Mouse (Mus musculus): Measurements from ENCODE around the gene Atcay. TPM values are rescaled to one million over a fixed set of nuclear protein-coding genes. Genes with fewer than 3 reads are reported as not detected.

The Atcay gene
- polyA plus RNA-seq, 1 experiment = 0.39 TPM

- WGBS = under 1% methylated on average over 93 of the region's 93 CpGs
- peak; percentile 88 for DNase-seq
- Histone ChIP-seq H3K27ac (ENCODE audit: insufficient read depth, low read depth, low read length) (peak overlapping the region; percentile 94), H3K27me3 (replicated peaks; ENCODE audit: control insufficient read depth, insufficient read depth, low read length) (no peaks in the 10 kb centered on the region), H3K36me3 (ENCODE audit: control insufficient read depth, insufficient read depth, low read length) (no peaks in the 10 kb centered on the region), H3K4me3 (ENCODE audit: insufficient read depth, low read depth, low read length) (peak overlapping the region; percentile 83), H3K4me1 (ENCODE audit: control insufficient read depth, insufficient read depth, low read length) (peaks cover 3% of the 10 kb centered on the region; the same call in 1 of the 2 replicates)
- TF ChIP-seq POLR2A (IDR thresholded peaks at IDR 0.05; ENCODE audit: low read depth, low read length) (peak; percentile 79), CTCF (conservative IDR thresholded peaks at IDR 0.05; ENCODE audit: insufficient read depth, insufficient read length, low read depth, low read length) (no peak)
Measured at GRCm38 (mm10) chr10:81192270-81192967, 38.2 kb downstream of the Atcay start.

GRCm38 (mm10) chr10:81191342-81191982, 39.2 kb downstream of the Atcay start:
- H3K27ac ChIP-seq (ENCODE audit: insufficient read depth, low read depth, low read length) = no peak overlapping the region
- no peaks in the 10 kb centered on the region for H3K27me3 ChIP-seq (replicated peaks; ENCODE audit: control insufficient read depth, insufficient read depth, low read length)
- no peak for TF ChIP-seq POLR2A (IDR thresholded peaks at IDR 0.05; ENCODE audit: low read depth, low read length)
- TF ChIP-seq CTCF (conservative IDR thresholded peaks at IDR 0.05; ENCODE audit: insufficient read depth, insufficient read length, low read depth, low read length) = no peak
- 71% methylated on average over 18 of the region's 18 CpGs for WGBS
- no peaks in the 10 kb centered on the region for H3K36me3 ChIP-seq (ENCODE audit: control insufficient read depth, insufficient read depth, low read length)
- DNase-seq = no peak
- no peak overlapping the region for H3K4me3 ChIP-seq (ENCODE audit: insufficient read depth, low read depth, low read length)
- peaks cover 3% of the 10 kb centered on the region; the same call in 1 of the 2 replicates for H3K4me1 ChIP-seq (ENCODE audit: control insufficient read depth, insufficient read depth, low read length)

GRCm38 (mm10) chr10:81190912-81191321, 39.7 kb downstream of the Atcay start:
- Histone ChIP-seq H3K27me3 (replicated peaks; ENCODE audit: control insufficient read depth, insufficient read depth, low read length) (no peaks in the 10 kb centered on the region), H3K4me1 (ENCODE audit: control insufficient read depth, insufficient read depth, low read length) (peaks cover 3% of the 10 kb centered on the region; the same call in 1 of the 2 replicates), H3K4me3 (ENCODE audit: insufficient read depth, low read depth, low read length) (no peak overlapping the region), H3K36me3 (ENCODE audit: control insufficient read depth, insufficient read depth, low read length) (no peaks in the 10 kb centered on the region), H3K27ac (ENCODE audit: insufficient read depth, low read depth, low read length) (no peak overlapping the region)
- 57% methylated on average over 6 of the region's 6 CpGs for WGBS
- TF ChIP-seq CTCF (conservative IDR thresholded peaks at IDR 0.05; ENCODE audit: insufficient read depth, insufficient read length, low read depth, low read length) (peak; percentile 49), POLR2A (IDR thresholded peaks at IDR 0.05; ENCODE audit: low read depth, low read length) (no peak)
- no peak for DNase-seq

- H3K27ac ChIP-seq (ENCODE audit: insufficient read depth, low read depth, low read length) = no peak overlapping the region
- 70% methylated on average over 31 of the region's 31 CpGs for WGBS
- no peaks in the 10 kb centered on the region for H3K27me3 ChIP-seq (replicated peaks; ENCODE audit: control insufficient read depth, insufficient read depth, low read length)
- H3K36me3 ChIP-seq (ENCODE audit: control insufficient read depth, insufficient read depth, low read length) = no peaks in the 10 kb centered on the region
- TF ChIP-seq CTCF (conservative IDR thresholded peaks at IDR 0.05; ENCODE audit: insufficient read depth, insufficient read length, low read depth, low read length) (peak; percentile 41; the same call in 1 of the 2 replicates), POLR2A (IDR thresholded peaks at IDR 0.05; ENCODE audit: low read depth, low read length) (no peak)
- DNase-seq = no peak
- H3K4me3 ChIP-seq (ENCODE audit: insufficient read depth, low read depth, low read length) = no peak overlapping the region
- peaks cover 3% of the 10 kb centered on the region; the same call in 1 of the 2 replicates for H3K4me1 ChIP-seq (ENCODE audit: control insufficient read depth, insufficient read depth, low read length)
Measured at GRCm38 (mm10) chr10:81190236-81190911, 40.3 kb downstream of the Atcay start.

- Histone ChIP-seq H3K4me3 (ENCODE audit: insufficient read depth, low read depth, low read length) (no peak overlapping the region), H3K27me3 (replicated peaks; ENCODE audit: control insufficient read depth, insufficient read depth, low read length) (no peaks in the 10 kb centered on the region), H3K27ac (ENCODE audit: insufficient read depth, low read depth, low read length) (no peak overlapping the region), H3K36me3 (ENCODE audit: control insufficient read depth, insufficient read depth, low read length) (no peaks in the 10 kb centered on the region), H3K4me1 (ENCODE audit: control insufficient read depth, insufficient read depth, low read length) (peaks cover 3% of the 10 kb centered on the region; the same call in 1 of the 2 replicates)
- WGBS = 87% methylated on average over 26 of the region's 26 CpGs
- TF ChIP-seq POLR2A (IDR thresholded peaks at IDR 0.05; ENCODE audit: low read depth, low read length) (no peak), CTCF (conservative IDR thresholded peaks at IDR 0.05; ENCODE audit: insufficient read depth, insufficient read length, low read depth, low read length) (no peak)
- no peak for DNase-seq
Measured at GRCm38 (mm10) chr10:81189821-81190220, 40.8 kb downstream of the Atcay start.

GRCm38 (mm10) chr10:81187161-81187560, 43.5 kb downstream of the Atcay start:
- WGBS = 88% methylated on average over 9 of the region's 9 CpGs
- Histone ChIP-seq H3K4me3 (ENCODE audit: insufficient read depth, low read depth, low read length) (no peak overlapping the region), H3K27me3 (replicated peaks; ENCODE audit: control insufficient read depth, insufficient read depth, low read length) (no peaks in the 10 kb centered on the region), H3K4me1 (ENCODE audit: control insufficient read depth, insufficient read depth, low read length) (peaks cover 5% of the 10 kb centered on the region; the same call in 1 of the 2 replicates), H3K36me3 (ENCODE audit: control insufficient read depth, insufficient read depth, low read length) (no peaks in the 10 kb centered on the region; the same call in 1 of the 2 replicates), H3K27ac (ENCODE audit: insufficient read depth, low read depth, low read length) (no peak overlapping the region)
- no peak for TF ChIP-seq CTCF (conservative IDR thresholded peaks at IDR 0.05; ENCODE audit: insufficient read depth, insufficient read length, low read depth, low read length)
- no peak for TF ChIP-seq POLR2A (IDR thresholded peaks at IDR 0.05; ENCODE audit: low read depth, low read length)
- DNase-seq = no peak

Data from kidney, adult 2 months (tissue).